28 mouse cellular contexts compared by ENCODE assay signal in the genomic region with DNA sequence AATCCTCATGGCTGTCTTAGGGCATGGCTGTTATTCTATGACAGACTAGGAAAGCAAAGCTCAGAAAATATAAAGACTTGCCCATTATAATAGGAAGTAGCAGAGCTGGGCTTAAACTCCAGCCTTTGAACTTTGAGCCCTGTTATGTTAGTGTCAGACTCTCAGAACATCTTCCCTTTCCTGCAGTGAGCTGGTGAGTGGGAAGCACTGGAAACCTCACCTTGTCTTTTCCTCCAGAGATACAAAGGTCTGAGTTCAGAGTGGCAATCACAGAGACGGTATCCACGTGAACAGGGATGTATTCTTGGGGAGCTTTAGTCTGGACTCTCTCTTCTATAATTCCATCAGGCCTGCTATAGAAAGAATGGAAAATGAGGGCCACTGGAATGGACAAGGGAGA. TPM values are rescaled to one million over a fixed set of nuclear protein-coding genes. Genes with fewer than 3 reads are reported as not detected.
DNase-seq lines count a peak whose midpoint lies in the region; ATAC-seq and TF ChIP-seq lines count a peak whose summit lies in the region.
"Had no signal": no experiment of that assay in that cellular context is flagged by ENCODE, and none has a peak within 500 bp of the region (broad histone marks: within the 10 kb centered on the region; RNA-seq: fewer than 3 reads in every experiment).

No protein-coding gene starts in this region.

- peaks cover 16% of the 10 kb centered on the region for H3K36me3 ChIP-seq in kidney, embryonic 15.5 days
- no peaks in the 10 kb centered on the region; the same call in 1 of the 2 replicates for H3K36me3 ChIP-seq in intestine, postnatal 0 days (ENCODE audit: control insufficient read depth, insufficient read depth)
- no peaks in the 10 kb centered on the region for H3K36me3 ChIP-seq in stomach, postnatal 0 days (ENCODE audit: control insufficient read depth, insufficient read depth, low read length)
- H3K36me3 ChIP-seq: embryonic facial prominence, embryonic 12.5 days; G1E had no signal

- WGBS in kidney, embryonic 15.5 days = 92% methylated on average over 2 of the region's 2 CpGs
- 37% methylated on average over 2 of the region's 2 CpGs for WGBS in intestine, postnatal 0 days
- 89% methylated on average over 2 of the region's 2 CpGs for WGBS in stomach, postnatal 0 days

- TF ChIP-seq EP300 in stomach, postnatal 0 days (optimal IDR thresholded peaks at IDR 0.05) = no peak

- H3K4me1 ChIP-seq in kidney, embryonic 15.5 days = no peaks in the 10 kb centered on the region
- 0 out of 2 replicates have a peak, but pooled peaks cover 4% of the 10 kb centered on the region for H3K4me1 ChIP-seq in intestine, postnatal 0 days (replicated peaks; ENCODE audit: control insufficient read depth, insufficient read depth, low read length)
- no peaks in the 10 kb centered on the region for H3K4me1 ChIP-seq in stomach, postnatal 0 days (replicated peaks; ENCODE audit: control insufficient read depth, insufficient read depth)
- H3K4me1 ChIP-seq: embryonic facial prominence, embryonic 12.5 days; hindbrain, embryonic 12.5 days; hindbrain, embryonic 15.5 days had no signal

- H3K4me3 ChIP-seq in kidney, embryonic 15.5 days (replicated peaks) = no peak overlapping the region
- H3K4me3 ChIP-seq in intestine, postnatal 0 days (ENCODE audit: low read depth, low read length) = no peak overlapping the region
- H3K4me3 ChIP-seq in stomach, postnatal 0 days (ENCODE audit: low read depth, low read length) = no peak overlapping the region
- H3K4me3 ChIP-seq: embryonic facial prominence, embryonic 12.5 days; embryonic facial prominence, embryonic 15.5 days; gastrocnemius, adult 2 months; hindbrain, embryonic 12.5 days; hindbrain, embryonic 15.5 days had no signal

- no peaks in the 10 kb centered on the region for H3K9me3 ChIP-seq in kidney, embryonic 15.5 days (replicated peaks)
- no peaks in the 10 kb centered on the region for H3K9me3 ChIP-seq in intestine, postnatal 0 days (ENCODE audit: control insufficient read depth)
- H3K9me3 ChIP-seq in stomach, postnatal 0 days (ENCODE audit: control insufficient read depth, low read length) = no peaks in the 10 kb centered on the region
- H3K9me3 ChIP-seq: embryonic facial prominence, embryonic 12.5 days; embryonic facial prominence, embryonic 15.5 days; G1E; hindbrain, embryonic 12.5 days; hindbrain, embryonic 15.5 days had no signal

- H3K27ac ChIP-seq in kidney, embryonic 15.5 days = no peak overlapping the region
- H3K27ac ChIP-seq in intestine, postnatal 0 days (ENCODE audit: low read depth, low read length) = no peak overlapping the region; the same call in 1 of the 2 replicates
- no peak overlapping the region for H3K27ac ChIP-seq in stomach, postnatal 0 days (replicated peaks)
- H3K27ac ChIP-seq: embryonic facial prominence, embryonic 12.5 days; embryonic facial prominence, embryonic 15.5 days; gastrocnemius, adult 2 months; hindbrain, embryonic 12.5 days; hindbrain, embryonic 15.5 days had no signal

- no peak overlapping the region for H3K4me2 ChIP-seq in kidney, embryonic 15.5 days
- H3K4me2 ChIP-seq in intestine, postnatal 0 days (replicated peaks; ENCODE audit: low read depth) = no peak overlapping the region
- no peak overlapping the region for H3K4me2 ChIP-seq in stomach, postnatal 0 days (replicated peaks; ENCODE audit: low read depth)
- H3K4me2 ChIP-seq: embryonic facial prominence, embryonic 12.5 days; embryonic facial prominence, embryonic 15.5 days; heart, embryonic 11.5 days; hindbrain, embryonic 12.5 days; hindbrain, embryonic 15.5 days had no signal

- no peak for TF ChIP-seq CTCF in intestine, postnatal 0 days (IDR thresholded peaks at IDR 0.05; ENCODE audit: low read depth)
- TF ChIP-seq CTCF in stomach, postnatal 0 days (IDR thresholded peaks at IDR 0.05; ENCODE audit: low read depth) = no peak

- ATAC-seq in kidney, embryonic 15.5 days (replicated peaks; ENCODE audit: low FRiP score) = no peak
- ATAC-seq in intestine, postnatal 0 days = peak; percentile 71
- no peak for ATAC-seq in stomach, postnatal 0 days (ENCODE audit: low FRiP score, low TSS enrichment)
- ATAC-seq: forebrain, embryonic 14.5 days; forebrain, postnatal 0 days; Patski had no signal

- DNase-seq in kidney, adult 11 months = peak; percentile 42
- DNase-seq in kidney, postnatal 10 days = no peak
- DNase-seq in kidney, adult 9 months = peak; percentile 73
- no peak for DNase-seq in stomach, postnatal 0 days (ENCODE audit: low spot score)
- DNase-seq: adrenal gland, postnatal 10 days; adrenal gland, postnatal 36 days; B cell, adult 2 months; cerebellum, adult 2 months; cerebellum, adult 9-11 months; cerebellum, postnatal 25 days; forebrain, postnatal 0 days; gastrocnemius, adult 2 months; gastrocnemius, postnatal 14 days; heart, adult 11 months had no signal

- H3K27me3 ChIP-seq in kidney, embryonic 15.5 days = no peaks in the 10 kb centered on the region
- no peaks in the 10 kb centered on the region for H3K27me3 ChIP-seq in intestine, postnatal 0 days (replicated peaks; ENCODE audit: control insufficient read depth, insufficient read depth, low read length)
- no peaks in the 10 kb centered on the region for H3K27me3 ChIP-seq in stomach, postnatal 0 days (ENCODE audit: control insufficient read depth, insufficient read depth, low read length)
- H3K27me3 ChIP-seq: CH12.LX; embryonic facial prominence, embryonic 12.5 days; embryonic facial prominence, embryonic 15.5 days; hindbrain, embryonic 12.5 days; hindbrain, embryonic 15.5 days; Patski had no signal

- H3K9ac ChIP-seq in kidney, embryonic 15.5 days = no peak overlapping the region
- H3K9ac ChIP-seq in intestine, postnatal 0 days (ENCODE audit: low read depth, low read length) = no peak overlapping the region
- no peak overlapping the region for H3K9ac ChIP-seq in stomach, postnatal 0 days (ENCODE audit: low read length)
- H3K9ac ChIP-seq: embryonic facial prominence, embryonic 12.5 days; embryonic facial prominence, embryonic 15.5 days; forebrain, postnatal 0 days; hindbrain, embryonic 12.5 days; hindbrain, embryonic 15.5 days had no signal

RNA-seq across cellular contexts. Expression of a gene that starts 7.6 kb away (rescaled TPM):
- polyA plus RNA-seq in kidney, embryonic 15.5 days (2015; fragmentation: Nextera tagmentation; extraction: Ambion mirVana) = 11.8 and 13.6 TPM in 2 replicates
- polyA plus RNA-seq in intestine, postnatal 0 days (2015; fragmentation: Nextera tagmentation; extraction: Ambion mirVana) = 1.6 and 1.8 TPM in 2 replicates
- polyA plus RNA-seq in stomach, postnatal 0 days (2015; fragmentation: Nextera tagmentation; extraction: Ambion mirVana) = 2.3 and 2.7 TPM in 2 replicates

RNA-seq across cellular contexts. Expression of a gene that starts 16.7 kb away (rescaled TPM):
- 19.5 and 21.3 TPM in 2 replicates for polyA plus RNA-seq in kidney, embryonic 15.5 days (2015; fragmentation: Nextera tagmentation; extraction: Ambion mirVana)
- polyA plus RNA-seq in intestine, postnatal 0 days (2015; fragmentation: Nextera tagmentation; extraction: Ambion mirVana) = 14.7 and 20.5 TPM in 2 replicates
- polyA plus RNA-seq in stomach, postnatal 0 days (2015; fragmentation: Nextera tagmentation; extraction: Ambion mirVana) = 32.5 and 38.1 TPM in 2 replicates

RNA-seq across cellular contexts. Expression of a gene that starts 28.1 kb away (rescaled TPM):
- 0.29 and 0.35 TPM in 2 replicates for polyA plus RNA-seq in kidney, embryonic 15.5 days (2015; fragmentation: Nextera tagmentation; extraction: Ambion mirVana)
- 0.14 and 0.35 TPM in 2 replicates for polyA plus RNA-seq in intestine, postnatal 0 days (2015; fragmentation: Nextera tagmentation; extraction: Ambion mirVana)
- polyA plus RNA-seq in stomach, postnatal 0 days (2015; fragmentation: Nextera tagmentation; extraction: Ambion mirVana) = 0.23 and 0.24 TPM in 2 replicates
- polyA plus RNA-seq: embryonic facial prominence, embryonic 12.5 days; forebrain, embryonic 11.5 days; forebrain, embryonic 14.5 days; G1E; heart, embryonic 11.5 days; heart, embryonic 14.5 days; heart, postnatal 0 days; hindbrain, embryonic 12.5 days had no signal

RNA-seq across cellular contexts. Expression of a gene that starts 40.1 kb away (rescaled TPM):
- 14.7 and 15.2 TPM in 2 replicates for polyA plus RNA-seq in kidney, embryonic 15.5 days (2015; fragmentation: Nextera tagmentation; extraction: Ambion mirVana)
- 125 and 145 TPM in 2 replicates for polyA plus RNA-seq in intestine, postnatal 0 days (2015; fragmentation: Nextera tagmentation; extraction: Ambion mirVana)
- polyA plus RNA-seq in stomach, postnatal 0 days (2015; fragmentation: Nextera tagmentation; extraction: Ambion mirVana) = 23.5 and 26.0 TPM in 2 replicates

RNA-seq across cellular contexts. Expression of a gene that starts 54.5 kb away (rescaled TPM):
- polyA plus RNA-seq in kidney, embryonic 15.5 days (2015; fragmentation: Nextera tagmentation; extraction: Ambion mirVana) = 23.5 and 24.9 TPM in 2 replicates
- polyA plus RNA-seq in intestine, postnatal 0 days (2015; fragmentation: Nextera tagmentation; extraction: Ambion mirVana) = 6.9 and 8.0 TPM in 2 replicates
- polyA plus RNA-seq in stomach, postnatal 0 days (2015; fragmentation: Nextera tagmentation; extraction: Ambion mirVana) = 7.5 and 7.6 TPM in 2 replicates

Comparison
In these comparisons a context has a peak if more than half of its experiments do, and no peak if none do; other contexts are left out.
1. DNase-seq: peak in kidney, adult 11 months (single experiment) and kidney, adult 9 months (single experiment); none in kidney, postnatal 10 days (single experiment) and stomach, postnatal 0 days (single experiment).